Mouse (Mus musculus): ENCODE measurements around the gene Nr2e3.

GRCm38 (mm10) chr9:59960559-59960958 lies at the start of gene Nr2e3:
- TF ChIP-seq EP300 (IDR thresholded peaks at IDR 0.05; ENCODE audit: low read depth) (no peak), CTCF (IDR thresholded peaks at IDR 0.05; ENCODE audit: low read depth) (no peak)

All from heart, postnatal 0 days (tissue).